In the genomic region with DNA sequence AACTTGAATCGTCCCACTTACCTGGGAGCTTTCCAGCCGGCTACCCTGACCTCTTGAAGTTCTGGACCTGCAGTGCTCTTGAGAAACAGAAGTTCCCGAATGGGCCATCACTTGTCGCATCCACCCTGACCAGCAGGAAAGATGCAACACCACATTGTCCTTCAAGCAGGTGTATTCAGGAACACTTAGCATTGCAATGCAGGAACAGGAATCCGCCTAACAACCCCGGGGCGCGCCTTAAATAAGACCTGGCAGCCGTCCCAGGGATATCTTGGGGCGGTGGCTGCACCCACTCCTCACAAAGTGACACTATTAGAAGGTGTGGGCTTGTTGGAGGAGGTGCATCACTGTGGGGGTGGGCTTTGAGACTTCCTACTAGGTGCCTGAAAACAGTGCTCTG, we compare ENCODE assay signal across 28 mouse cellular contexts. TPM values are rescaled to one million over a fixed set of nuclear protein-coding genes. Genes with fewer than 3 reads are reported as not detected.
DNase-seq lines count a peak whose midpoint lies in the region; ATAC-seq and TF ChIP-seq lines count a peak whose summit lies in the region.
"Had no signal": no experiment of that assay in that cellular context is flagged by ENCODE, and none has a peak within 500 bp of the region (broad histone marks: within the 10 kb centered on the region; RNA-seq: fewer than 3 reads in every experiment).

No protein-coding gene starts in this region.

- H3K9ac ChIP-seq in forebrain, embryonic 11.5 days (ENCODE audit: low read length) = no peak overlapping the region
- no peak overlapping the region for H3K9ac ChIP-seq in forebrain, postnatal 0 days
- H3K9ac ChIP-seq in kidney, embryonic 14.5 days (ENCODE audit: low read depth, low read length) = no peak overlapping the region
- no peak overlapping the region for H3K9ac ChIP-seq in hindbrain, embryonic 16.5 days (ENCODE audit: low read depth, low read length)
- H3K9ac ChIP-seq: embryonic facial prominence, embryonic 15.5 days; forebrain, embryonic 13.5 days; heart, embryonic 13.5 days; hindbrain, embryonic 15.5 days; limb, embryonic 13.5 days; liver, embryonic 12.5 days; midbrain, embryonic 13.5 days; neural tube, embryonic 13.5 days had no signal

- 96% methylated on average over 10 of the region's 10 CpGs for WGBS in forebrain, embryonic 11.5 days
- 98% methylated on average over 10 of the region's 10 CpGs for WGBS in forebrain, postnatal 0 days
- 94% methylated on average over 10 of the region's 10 CpGs for WGBS in kidney, embryonic 14.5 days
- 95% methylated on average over 10 of the region's 10 CpGs for WGBS in hindbrain, embryonic 16.5 days

- H3K27me3 ChIP-seq in forebrain, embryonic 11.5 days (ENCODE audit: control insufficient read depth, insufficient read depth, low read length) = no peaks in the 10 kb centered on the region
- H3K27me3 ChIP-seq in forebrain, postnatal 0 days (ENCODE audit: insufficient read depth, low read length) = no peaks in the 10 kb centered on the region
- no peaks in the 10 kb centered on the region for H3K27me3 ChIP-seq in kidney, embryonic 14.5 days (ENCODE audit: control insufficient read depth, insufficient read depth, low read length)
- no peaks in the 10 kb centered on the region for H3K27me3 ChIP-seq in E14TG2a.4 (ENCODE audit: insufficient read depth, low read length)
- H3K27me3 ChIP-seq in hindbrain, embryonic 16.5 days (replicated peaks; ENCODE audit: control insufficient read depth, insufficient read depth, low read length) = no peaks in the 10 kb centered on the region
- H3K27me3 ChIP-seq: embryonic facial prominence, embryonic 15.5 days; forebrain, embryonic 13.5 days; heart, embryonic 13.5 days; hindbrain, embryonic 15.5 days; limb, embryonic 13.5 days; liver, embryonic 12.5 days; megakaryocyte, embryonic 14.5 days; midbrain, embryonic 13.5 days; neural tube, embryonic 13.5 days had no signal

- no peak for TF ChIP-seq CTCF in forebrain, postnatal 0 days (IDR thresholded peaks at IDR 0.05; ENCODE audit: low read depth)
- no peak for TF ChIP-seq CTCF in E14TG2a.4 (conservative IDR thresholded peaks at IDR 0.05; ENCODE audit: low read length)

- no peak overlapping the region for H3K27ac ChIP-seq in forebrain, embryonic 11.5 days (ENCODE audit: low read depth, low read length)
- no peak overlapping the region for H3K27ac ChIP-seq in forebrain, postnatal 0 days (ENCODE audit: low read depth, low read length)
- no peak overlapping the region for H3K27ac ChIP-seq in kidney, embryonic 14.5 days (ENCODE audit: low read depth, low read length)
- H3K27ac ChIP-seq in hindbrain, embryonic 16.5 days (ENCODE audit: low read depth, low read length) = no peak overlapping the region
- H3K27ac ChIP-seq: embryonic facial prominence, embryonic 10.5 days; embryonic facial prominence, embryonic 15.5 days; forebrain, embryonic 13.5 days; heart, embryonic 13.5 days; hindbrain, embryonic 15.5 days; layer of hippocampus, adult 2 months; limb, embryonic 13.5 days; liver, embryonic 12.5 days; midbrain, embryonic 13.5 days; neural tube, embryonic 13.5 days had no signal

- DNase-seq in forebrain, embryonic 11.5 days (ENCODE audit: low spot score) = peak; percentile 33
- DNase-seq in forebrain, postnatal 0 days = no peak
- DNase-seq in kidney, adult 9 months = peak; percentile 0
- peak; percentile 96 for DNase-seq in ES-CJ7 (ENCODE audit: low read depth, low spot score)
- DNase-seq in Muller cell, postnatal 12 days (ENCODE audit: inconsistent ontology term) = no peak
- DNase-seq: adrenal gland, postnatal 14 days; cerebellum, adult 18-20 months; cerebellum, postnatal 14 days; gastrocnemius, postnatal 25 days; kidney, postnatal 36 days; lung, adult 18-20 months had no signal

- H3K36me3 ChIP-seq in forebrain, embryonic 11.5 days (ENCODE audit: control insufficient read depth, insufficient read depth, low read length) = peaks cover 2% of the 10 kb centered on the region; the same call in 1 of the 2 replicates
- peaks cover 4% of the 10 kb centered on the region; the same call in 1 of the 2 replicates for H3K36me3 ChIP-seq in forebrain, postnatal 0 days (ENCODE audit: insufficient read depth)
- H3K36me3 ChIP-seq in kidney, embryonic 14.5 days (ENCODE audit: control insufficient read depth, insufficient read depth, low read length) = no peaks in the 10 kb centered on the region; the same call in 1 of the 2 replicates
- peaks cover 71% of the 10 kb centered on the region for H3K36me3 ChIP-seq in E14TG2a.4 (ENCODE audit: insufficient read depth, low read length)
- H3K36me3 ChIP-seq in hindbrain, embryonic 16.5 days (ENCODE audit: control insufficient read depth, insufficient read depth, low read length) = peaks cover 31% of the 10 kb centered on the region

- no peak for ATAC-seq in forebrain, embryonic 11.5 days (replicated peaks; ENCODE audit: low FRiP score)
- no peak for ATAC-seq in forebrain, postnatal 0 days
- ATAC-seq in kidney, embryonic 14.5 days (ENCODE audit: low FRiP score, low TSS enrichment) = no peak
- no peak for ATAC-seq in hindbrain, embryonic 16.5 days
- ATAC-seq: CD4-positive, CD25-positive, alpha-beta regulatory T cell, adult 4 months; forebrain, embryonic 13.5 days; intestine, embryonic 16.5 days; liver, embryonic 12.5 days; lung, postnatal 0 days; midbrain, embryonic 13.5 days had no signal

- H3K9me3 ChIP-seq in forebrain, embryonic 11.5 days (ENCODE audit: control insufficient read depth, low read length) = peaks cover 32% of the 10 kb centered on the region
- peaks cover 45% of the 10 kb centered on the region for H3K9me3 ChIP-seq in forebrain, postnatal 0 days (ENCODE audit: low read length)
- H3K9me3 ChIP-seq in kidney, embryonic 14.5 days (ENCODE audit: control insufficient read depth, low read length) = peaks cover 46% of the 10 kb centered on the region
- H3K9me3 ChIP-seq in E14TG2a.4 (ENCODE audit: low read length) = peaks cover 77% of the 10 kb centered on the region
- H3K9me3 ChIP-seq in hindbrain, embryonic 16.5 days (ENCODE audit: control insufficient read depth, low read length) = peaks cover 36% of the 10 kb centered on the region

- H3K4me3 ChIP-seq in forebrain, embryonic 11.5 days (ENCODE audit: low read depth, low read length) = no peak overlapping the region
- no peak overlapping the region for H3K4me3 ChIP-seq in forebrain, postnatal 0 days (ENCODE audit: low read depth, low read length)
- H3K4me3 ChIP-seq in kidney, embryonic 14.5 days (ENCODE audit: low read length) = no peak overlapping the region
- peak overlapping the region; percentile 27 for H3K4me3 ChIP-seq in E14TG2a.4 (replicated peaks; ENCODE audit: low read length)
- no peak overlapping the region for H3K4me3 ChIP-seq in hindbrain, embryonic 16.5 days (ENCODE audit: low read length)
- H3K4me3 ChIP-seq: embryonic facial prominence, embryonic 10.5 days; embryonic facial prominence, embryonic 15.5 days; forebrain, embryonic 13.5 days; heart, embryonic 13.5 days; hindbrain, embryonic 15.5 days; layer of hippocampus, adult 2 months; limb, embryonic 13.5 days; liver, embryonic 12.5 days; megakaryocyte, embryonic 14.5 days; midbrain, embryonic 13.5 days; neural tube, embryonic 13.5 days had no signal

- no peak overlapping the region for H3K4me2 ChIP-seq in forebrain, embryonic 11.5 days (ENCODE audit: low read depth, low read length, severe bottlenecking)
- H3K4me2 ChIP-seq in forebrain, postnatal 0 days (ENCODE audit: low read depth) = no peak overlapping the region
- H3K4me2 ChIP-seq in kidney, embryonic 14.5 days (replicated peaks; ENCODE audit: low read depth, low read length) = no peak overlapping the region
- H3K4me2 ChIP-seq in hindbrain, embryonic 16.5 days (ENCODE audit: low read length) = no peak overlapping the region
- H3K4me2 ChIP-seq: embryonic facial prominence, embryonic 15.5 days; forebrain, embryonic 13.5 days; heart, embryonic 13.5 days; hindbrain, embryonic 15.5 days; limb, embryonic 13.5 days; liver, embryonic 12.5 days; midbrain, embryonic 13.5 days; neural tube, embryonic 13.5 days had no signal

- H3K4me1 ChIP-seq in forebrain, embryonic 11.5 days (replicated peaks; ENCODE audit: control insufficient read depth, insufficient read depth, low read length) = no peaks in the 10 kb centered on the region
- no peaks in the 10 kb centered on the region for H3K4me1 ChIP-seq in forebrain, postnatal 0 days (ENCODE audit: insufficient read depth)
- H3K4me1 ChIP-seq in kidney, embryonic 14.5 days (ENCODE audit: control insufficient read depth, insufficient read depth, low read length) = 0 out of 2 replicates have a peak, but pooled peaks cover under 1% of the 10 kb centered on the region
- peaks cover 26% of the 10 kb centered on the region for H3K4me1 ChIP-seq in E14TG2a.4 (replicated peaks; ENCODE audit: low read depth, low read length)
- H3K4me1 ChIP-seq in hindbrain, embryonic 16.5 days (ENCODE audit: control insufficient read depth, insufficient read depth, low read depth, low read length) = peaks cover under 1% of the 10 kb centered on the region; the same call in 1 of the 2 replicates
- H3K4me1 ChIP-seq: embryonic facial prominence, embryonic 10.5 days had no signal

RNA-seq across cellular contexts. Expression of a gene that starts 6.3 kb away (rescaled TPM):
- polyA plus RNA-seq in forebrain, embryonic 11.5 days (2014; fragmentation: Nextera tagmentation; extraction: Ambion mirVana) = 5.0 and 5.2 TPM in 2 replicates
- 5.9 and 9.5 TPM in 2 replicates for total RNA-seq in forebrain, postnatal 0 days (2014; rRNA removed)
- polyA plus RNA-seq in forebrain, postnatal 0 days (2015; fragmentation: Nextera tagmentation; extraction: Ambion mirVana) = 2.3 and 3.4 TPM in 2 replicates
- polyA plus RNA-seq in kidney, embryonic 14.5 days (2014; fragmentation: Nextera tagmentation; extraction: Ambion mirVana) = 5.3 and 6.4 TPM in 2 replicates
- 6.2 and 6.6 TPM in 2 replicates for polyA plus RNA-seq in hindbrain, embryonic 16.5 days (2015; fragmentation: Nextera tagmentation; extraction: Ambion mirVana)

RNA-seq across cellular contexts. Expression of a gene that starts 26.8 kb away (rescaled TPM):
- 3.9 and 4.1 TPM in 2 replicates for polyA plus RNA-seq in forebrain, embryonic 11.5 days (2014; fragmentation: Nextera tagmentation; extraction: Ambion mirVana)
- 45.9 and 63.6 TPM in 2 replicates for total RNA-seq in forebrain, postnatal 0 days (2014; rRNA removed)
- 11.4 and 13.0 TPM in 2 replicates for polyA plus RNA-seq in forebrain, postnatal 0 days (2015; fragmentation: Nextera tagmentation; extraction: Ambion mirVana)
- polyA plus RNA-seq in kidney, embryonic 14.5 days (2014; fragmentation: Nextera tagmentation; extraction: Ambion mirVana) = 11.3 and 18.5 TPM in 2 replicates
- 18.2 and 19.2 TPM in 2 replicates for polyA plus RNA-seq in hindbrain, embryonic 16.5 days (2015; fragmentation: Nextera tagmentation; extraction: Ambion mirVana)

RNA-seq across cellular contexts. Expression of a gene that starts 27.6 kb away (rescaled TPM):
- 45.0 and 45.5 TPM in 2 replicates for polyA plus RNA-seq in forebrain, embryonic 11.5 days (2014; fragmentation: Nextera tagmentation; extraction: Ambion mirVana)
- 18.0 and 25.2 TPM in 2 replicates for total RNA-seq in forebrain, postnatal 0 days (2014; rRNA removed)
- polyA plus RNA-seq in forebrain, postnatal 0 days (2015; fragmentation: Nextera tagmentation; extraction: Ambion mirVana) = 30.8 and 33.4 TPM in 2 replicates
- 39.9 and 40.7 TPM in 2 replicates for polyA plus RNA-seq in kidney, embryonic 14.5 days (2014; fragmentation: Nextera tagmentation; extraction: Ambion mirVana)
- 35.8 and 46.0 TPM in 2 replicates for polyA plus RNA-seq in hindbrain, embryonic 16.5 days (2015; fragmentation: Nextera tagmentation; extraction: Ambion mirVana)

RNA-seq across cellular contexts. Expression of a gene that starts 49.1 kb away (rescaled TPM):
- 1.6 and 2.1 TPM in 2 replicates for polyA plus RNA-seq in forebrain, embryonic 11.5 days (2014; fragmentation: Nextera tagmentation; extraction: Ambion mirVana)
- total RNA-seq in forebrain, postnatal 0 days (2014; rRNA removed) = 3.8 and 4.7 TPM in 2 replicates
- 1.4 TPM in 2 replicates for polyA plus RNA-seq in forebrain, postnatal 0 days (2015; fragmentation: Nextera tagmentation; extraction: Ambion mirVana)
- 0.84 and 0.86 TPM in 2 replicates for polyA plus RNA-seq in kidney, embryonic 14.5 days (2014; fragmentation: Nextera tagmentation; extraction: Ambion mirVana)
- 1.6 and 2.3 TPM in 2 replicates for polyA plus RNA-seq in hindbrain, embryonic 16.5 days (2015; fragmentation: Nextera tagmentation; extraction: Ambion mirVana)

RNA-seq across cellular contexts. Expression of a gene that starts 49.4 kb away (rescaled TPM):
- 18.0 and 22.7 TPM in 2 replicates for polyA plus RNA-seq in forebrain, embryonic 11.5 days (2014; fragmentation: Nextera tagmentation; extraction: Ambion mirVana)
- 11.3 and 19.1 TPM in 2 replicates for total RNA-seq in forebrain, postnatal 0 days (2014; rRNA removed)
- polyA plus RNA-seq in forebrain, postnatal 0 days (2015; fragmentation: Nextera tagmentation; extraction: Ambion mirVana) = 6.6 and 9.1 TPM in 2 replicates
- 18.9 and 19.8 TPM in 2 replicates for polyA plus RNA-seq in kidney, embryonic 14.5 days (2014; fragmentation: Nextera tagmentation; extraction: Ambion mirVana)
- polyA plus RNA-seq in hindbrain, embryonic 16.5 days (2015; fragmentation: Nextera tagmentation; extraction: Ambion mirVana) = 14.4 and 16.1 TPM in 2 replicates

Comparison
In these comparisons a context has a peak if more than half of its experiments do, and no peak if none do; other contexts are left out.
1. DNase-seq: peak in forebrain, embryonic 11.5 days (single experiment), kidney, adult 9 months (single experiment) and ES-CJ7 (single experiment); none in forebrain, postnatal 0 days (single experiment) and Muller cell, postnatal 12 days (single experiment).